Mouse (Mus musculus): ENCODE measurements around the gene Bsn. TPM values are rescaled to one million over a fixed set of nuclear protein-coding genes. Genes with fewer than 3 reads are reported as not detected.

The Bsn gene
- polyA plus RNA-seq, 1 experiment: 70.0 TPM

- TF ChIP-seq POLR2A (IDR thresholded peaks at IDR 0.05; ENCODE audit: borderline replicate concordance, insufficient read depth, low read length) (no peak), CTCF (IDR thresholded peaks at IDR 0.05; ENCODE audit: borderline replicate concordance, insufficient read depth, low read depth, low read length) (no peak)
- DNase-seq: peak; percentile 65 to 76
- Histone ChIP-seq H3K27me3 (ENCODE audit: control insufficient read depth, insufficient read depth, low read length) (no peaks in the 10 kb centered on the region), H3K4me1 (ENCODE audit: control insufficient read depth, insufficient read depth, low read length) (peaks cover 78% of the 10 kb centered on the region), H3K4me3 (replicated peaks; ENCODE audit: insufficient read depth, low read depth, low read length) (no peak overlapping the region), H3K27ac (ENCODE audit: insufficient read depth, low read length) (peak overlapping the region; percentile 65)
- 31% methylated on average over 11 of the region's 11 CpGs for WGBS
Measured at GRCm38 (mm10) chr9:108128248-108128647, 61.9 kb downstream of the Bsn start.

- WGBS: 78% methylated on average over 17 of the region's 17 CpGs
- Histone ChIP-seq H3K27ac (ENCODE audit: insufficient read depth, low read length) (peak overlapping the region; percentile 65), H3K4me1 (ENCODE audit: control insufficient read depth, insufficient read depth, low read length) (peaks cover 77% of the 10 kb centered on the region), H3K4me3 (replicated peaks; ENCODE audit: insufficient read depth, low read depth, low read length) (no peak overlapping the region), H3K27me3 (ENCODE audit: control insufficient read depth, insufficient read depth, low read length) (no peaks in the 10 kb centered on the region)
- no peak for DNase-seq
- no peak for TF ChIP-seq CTCF (IDR thresholded peaks at IDR 0.05; ENCODE audit: borderline replicate concordance, insufficient read depth, low read depth, low read length)
- TF ChIP-seq POLR2A (IDR thresholded peaks at IDR 0.05; ENCODE audit: borderline replicate concordance, insufficient read depth, low read length): no peak
Measured at GRCm38 (mm10) chr9:108126436-108127180, 63.6 kb downstream of the Bsn start.

GRCm38 (mm10) chr9:108125731-108126130 is 64.5 kb downstream of the Bsn start:
- TF ChIP-seq POLR2A (IDR thresholded peaks at IDR 0.05; ENCODE audit: borderline replicate concordance, insufficient read depth, low read length) (no peak), CTCF (IDR thresholded peaks at IDR 0.05; ENCODE audit: borderline replicate concordance, insufficient read depth, low read depth, low read length) (no peak)
- Histone ChIP-seq H3K4me1 (ENCODE audit: control insufficient read depth, insufficient read depth, low read length) (peaks cover 85% of the 10 kb centered on the region), H3K27me3 (ENCODE audit: control insufficient read depth, insufficient read depth, low read length) (no peaks in the 10 kb centered on the region), H3K4me3 (replicated peaks; ENCODE audit: insufficient read depth, low read depth, low read length) (no peak overlapping the region), H3K27ac (ENCODE audit: insufficient read depth, low read length) (peak overlapping the region; percentile 65)
- DNase-seq: peak in 1 of 2 experiments; percentile 49
- 15% methylated on average over 8 of the region's 8 CpGs for WGBS

- H3K4me1 ChIP-seq (ENCODE audit: control insufficient read depth, insufficient read depth, low read length): peaks cover 83% of the 10 kb centered on the region
- H3K27me3 ChIP-seq (ENCODE audit: control insufficient read depth, insufficient read depth, low read length): no peaks in the 10 kb centered on the region
- 95% methylated on average over 3 of the region's 4 CpGs for WGBS
- no peak overlapping the region for H3K4me3 ChIP-seq (replicated peaks; ENCODE audit: insufficient read depth, low read depth, low read length)
- no peak overlapping the region for H3K27ac ChIP-seq (ENCODE audit: insufficient read depth, low read length)
- TF ChIP-seq CTCF (IDR thresholded peaks at IDR 0.05; ENCODE audit: borderline replicate concordance, insufficient read depth, low read depth, low read length): no peak
- no peak for TF ChIP-seq POLR2A (IDR thresholded peaks at IDR 0.05; ENCODE audit: borderline replicate concordance, insufficient read depth, low read length)
- no peak for DNase-seq
Measured at GRCm38 (mm10) chr9:108123916-108124315, 66.3 kb downstream of the Bsn start.

- peaks cover 57% of the 10 kb centered on the region for H3K4me1 ChIP-seq (ENCODE audit: control insufficient read depth, insufficient read depth, low read length)
- 54% methylated on average over 10 of the region's 10 CpGs for WGBS
- TF ChIP-seq POLR2A (IDR thresholded peaks at IDR 0.05; ENCODE audit: borderline replicate concordance, insufficient read depth, low read length) (no peak), CTCF (IDR thresholded peaks at IDR 0.05; ENCODE audit: borderline replicate concordance, insufficient read depth, low read depth, low read length) (no peak)
- no peaks in the 10 kb centered on the region for H3K27me3 ChIP-seq (ENCODE audit: control insufficient read depth, insufficient read depth, low read length)
- H3K4me3 ChIP-seq (replicated peaks; ENCODE audit: insufficient read depth, low read depth, low read length): no peak overlapping the region
- DNase-seq: no peak
- H3K27ac ChIP-seq (ENCODE audit: insufficient read depth, low read length): peak overlapping the region; percentile 57; the same call in 1 of the 2 replicates
Measured at GRCm38 (mm10) chr9:108121170-108121969, 68.8 kb downstream of the Bsn start.

GRCm38 (mm10) chr9:108120671-108121070 is 69.5 kb downstream of the Bsn start:
- Histone ChIP-seq H3K27me3 (ENCODE audit: control insufficient read depth, insufficient read depth, low read length) (no peaks in the 10 kb centered on the region), H3K27ac (ENCODE audit: insufficient read depth, low read length) (peak overlapping the region; percentile 28), H3K4me1 (ENCODE audit: control insufficient read depth, insufficient read depth, low read length) (peaks cover 56% of the 10 kb centered on the region), H3K4me3 (replicated peaks; ENCODE audit: insufficient read depth, low read depth, low read length) (no peak overlapping the region)
- TF ChIP-seq CTCF (IDR thresholded peaks at IDR 0.05; ENCODE audit: borderline replicate concordance, insufficient read depth, low read depth, low read length) (no peak), POLR2A (IDR thresholded peaks at IDR 0.05; ENCODE audit: borderline replicate concordance, insufficient read depth, low read length) (no peak)
- WGBS: 88% methylated on average over 8 of the region's 8 CpGs
- DNase-seq: no peak

- H3K4me3 ChIP-seq (replicated peaks; ENCODE audit: insufficient read depth, low read depth, low read length): no peak overlapping the region
- WGBS: 8% methylated on average over 11 of the region's 11 CpGs
- H3K4me1 ChIP-seq (ENCODE audit: control insufficient read depth, insufficient read depth, low read length): peaks cover 55% of the 10 kb centered on the region
- peak in 1 of 2 experiments; percentile 59 for DNase-seq
- peak overlapping the region; percentile 63 for H3K27ac ChIP-seq (ENCODE audit: insufficient read depth, low read length)
- no peaks in the 10 kb centered on the region for H3K27me3 ChIP-seq (ENCODE audit: control insufficient read depth, insufficient read depth, low read length)
- TF ChIP-seq POLR2A (IDR thresholded peaks at IDR 0.05; ENCODE audit: borderline replicate concordance, insufficient read depth, low read length): no peak
- TF ChIP-seq CTCF (IDR thresholded peaks at IDR 0.05; ENCODE audit: borderline replicate concordance, insufficient read depth, low read depth, low read length): no peak
Measured at GRCm38 (mm10) chr9:108119891-108120411, 70.2 kb downstream of the Bsn start.
